Mouse (Mus musculus) heart, postnatal 0 days (tissue): ENCODE results near the gene Ankrd66. TPM values are rescaled to one million over a fixed set of nuclear protein-coding genes. Genes with fewer than 3 reads are reported as not detected.

Experiments used
- ATAC-seq: fragments of 200-750 bp; cut with Nextera tagmentation; 2 replicates; pipeline ENCODE4 v1.8.0; 2017; ENCODE audit warnings: low read depth, moderate number of reproducible peaks, moderate library complexity; ENCODE audit not compliant: insufficient read depth
- DNase-seq: peaks from one replicate; pipeline ENCODE4 v3.0.0-alpha.2; 2016; ENCODE audit warnings: low spot score
- H3K27ac ChIP-seq: fragments of 300-500 bp; sonication (generic); 2 replicates; pipeline ENCODE4 v1.5.1; 2014; ENCODE audit warnings: low read depth, mild to moderate bottlenecking
- H3K27me3 ChIP-seq: fragments of 300-500 bp; sonication (generic); 2 replicates; pipeline ENCODE4 v1.6.1; 2014; ENCODE audit warnings: low read length, mixed read lengths; ENCODE audit not compliant: control insufficient read depth, insufficient read depth
- H3K36me3 ChIP-seq: fragments of 300-500 bp; sonication (generic); replicated peaks from 2 replicates; pipeline ENCODE4 v1.6.1; 2014; ENCODE audit warnings: low read length, mixed read lengths; ENCODE audit not compliant: control insufficient read depth, insufficient read depth
- H3K4me1 ChIP-seq: fragments of 300-500 bp; sonication (generic); 2 replicates; pipeline ENCODE4 v1.6.1; 2014; ENCODE audit warnings: antibody characterized with exemption; ENCODE audit not compliant: control insufficient read depth, insufficient read depth
- H3K4me2 ChIP-seq: fragments of 300-500 bp; sonication (generic); 2 replicates; pipeline ENCODE4 v1.6.1; 2014; ENCODE audit warnings: low read depth, mild to moderate bottlenecking, low read length, moderate library complexity
- H3K4me3 ChIP-seq: fragments of 300-500 bp; sonication (generic); 2 replicates; pipeline ENCODE4 v1.5.1; 2014; ENCODE audit warnings: low read depth, low read length
- H3K9ac ChIP-seq: fragments of 300-500 bp; sonication (generic); replicated peaks from 2 replicates; pipeline ENCODE4 v1.6.1; 2014; ENCODE audit warnings: low read depth, low read length, mixed read lengths
- H3K9me3 ChIP-seq: fragments of 300-500 bp; sonication (generic); replicated peaks from 2 replicates; pipeline ENCODE4 v1.6.1; 2016; ENCODE audit warnings: low read length; ENCODE audit not compliant: control insufficient read depth
- CTCF ChIP-seq: IDR thresholded peaks from 2 replicates; pipeline ENCODE4 v1.5.1; 2016; ENCODE audit warnings: antibody characterized with exemption, control low read depth, low read depth
- EP300 ChIP-seq: IDR thresholded peaks from 2 replicates; pipeline ENCODE4 v1.6.1; 2016; ENCODE audit warnings: antibody characterized with exemption, low read depth
- WGBS: fragments of 180-500 bp; shearing (Covaris S2); extraction: QIAGEN DNeasy Blood & Tissue Kit; methylation state at CpG from one replicate; pipeline ENCODE4 v1.1.7; 2014; 5-methylcytosine and 5-hydroxymethylcytosine counted together
- polyA plus RNA-seq: library from polyadenylated mRNA; unstranded; fragments of >200 nt; fragmentation: Nextera tagmentation; extraction: Ambion mirVana; gene quantifications from 2 replicates; pipeline ENCODE4 v1.2.1, GENCODE M21; 2015
- total RNA-seq: library from RNA; depleted of rRNA; stranded (reverse); fragments of >200 nt; gene quantifications from 2 replicates; pipeline ENCODE4 v1.2.3, GENCODE M21; 2014; ENCODE audit warnings: low replicate concordance

Ankrd66 gene
- total and polyA plus RNA-seq, 2 experiments from 2014 or later = not detected

DNA sequence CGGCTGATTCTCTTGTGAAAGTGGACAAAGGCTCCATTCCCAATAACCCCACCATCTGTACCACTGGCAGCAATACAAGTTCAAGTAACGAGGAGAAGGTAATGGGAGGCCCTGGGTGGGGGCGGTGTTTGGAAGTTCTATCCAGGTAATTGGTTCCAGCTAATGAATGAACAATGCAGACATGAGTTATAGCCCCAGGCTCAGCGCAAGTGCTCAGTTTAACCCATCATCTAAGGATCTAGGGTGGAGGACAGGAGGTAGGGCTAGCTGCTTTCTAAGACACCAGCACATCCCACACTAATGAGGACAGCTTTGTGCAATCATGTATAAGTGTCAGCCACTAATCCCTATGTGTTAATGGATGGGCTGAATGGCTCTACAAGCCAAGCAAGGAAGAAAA lies 32.7 kb downstream of the Ankrd66 start:
- peaks cover 8% of the 10 kb centered on the region for H3K9me3 ChIP-seq
- no peaks in the 10 kb centered on the region for H3K36me3 ChIP-seq
- TF ChIP-seq EP300 = no peak
- no peak for TF ChIP-seq CTCF
- no peaks in the 10 kb centered on the region for H3K4me1 ChIP-seq
- ATAC-seq (no peak), DNase-seq (no peak)
- 76% methylated on average over 4 of the region's 4 CpGs for WGBS
- H3K4me3 ChIP-seq = no peak overlapping the region
- H3K9ac ChIP-seq = no peak overlapping the region
- H3K27ac ChIP-seq = no peak overlapping the region
- no peak overlapping the region for H3K4me2 ChIP-seq
- no peaks in the 10 kb centered on the region for H3K27me3 ChIP-seq

DNA sequence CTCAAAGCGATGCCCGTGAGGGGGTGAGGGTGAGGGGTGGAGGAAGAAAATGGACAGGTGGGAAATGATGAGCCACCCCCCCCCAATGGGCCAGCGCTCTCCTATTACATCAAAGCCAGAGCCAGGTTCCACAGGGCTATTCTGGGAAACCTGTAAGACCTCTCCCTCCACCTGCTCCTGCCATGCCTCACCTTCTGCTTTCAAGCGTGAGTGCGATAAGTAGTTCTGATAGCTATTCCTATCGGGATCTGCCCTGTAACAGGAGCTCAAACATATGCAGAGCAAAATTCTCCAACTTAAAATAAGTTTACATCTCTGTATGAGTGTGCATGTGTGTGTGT lies 38.9 kb downstream of the Ankrd66 start:
- WGBS = 64% methylated on average over 6 of the region's 6 CpGs
- Histone ChIP-seq H3K4me1 (no peaks in the 10 kb centered on the region), H3K27me3 (no peaks in the 10 kb centered on the region), H3K4me3 (no peak overlapping the region), H3K4me2 (no peak overlapping the region), H3K27ac (no peak overlapping the region), H3K9ac (no peak overlapping the region), H3K36me3 (no peaks in the 10 kb centered on the region), H3K9me3 (no peaks in the 10 kb centered on the region)
- DNase-seq (no peak), ATAC-seq (no peak)
- TF ChIP-seq EP300 = no peak
- no peak for TF ChIP-seq CTCF

DNA sequence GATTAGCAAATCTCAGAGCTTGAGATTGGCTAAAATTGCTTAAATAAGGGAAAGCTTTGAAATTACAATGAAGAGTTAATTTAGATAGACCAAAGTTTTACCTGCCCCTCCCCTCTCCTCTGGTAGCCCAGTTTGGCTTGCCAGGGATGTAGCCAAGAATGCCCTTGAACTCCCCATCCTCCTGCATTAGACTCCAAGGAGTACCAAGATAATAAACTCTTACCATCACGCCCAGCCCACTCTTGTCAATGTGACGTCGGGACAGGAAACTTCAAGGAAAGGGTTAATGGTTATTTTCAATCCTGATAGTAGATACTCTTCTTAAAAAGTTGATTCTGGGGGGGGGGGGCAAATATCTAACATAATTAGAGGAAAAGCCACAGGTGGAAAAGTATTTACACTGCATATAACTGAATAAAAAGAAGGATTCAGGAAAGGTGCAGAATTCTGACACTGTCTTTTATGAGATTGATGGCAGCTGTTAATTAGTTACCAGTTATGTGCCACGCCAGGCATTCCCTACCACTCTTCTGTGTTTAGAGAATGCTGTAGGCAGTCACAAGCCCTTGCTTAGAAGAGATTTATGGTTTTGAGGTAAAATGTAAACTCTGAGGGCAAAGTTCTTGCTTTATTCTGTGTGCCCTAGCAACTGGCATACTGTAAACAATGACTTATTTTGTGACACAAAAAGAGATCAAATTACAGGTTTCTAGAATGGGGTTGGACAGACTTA lies 39.4 kb downstream of the Ankrd66 start:
- no peak for DNase-seq

DNA sequence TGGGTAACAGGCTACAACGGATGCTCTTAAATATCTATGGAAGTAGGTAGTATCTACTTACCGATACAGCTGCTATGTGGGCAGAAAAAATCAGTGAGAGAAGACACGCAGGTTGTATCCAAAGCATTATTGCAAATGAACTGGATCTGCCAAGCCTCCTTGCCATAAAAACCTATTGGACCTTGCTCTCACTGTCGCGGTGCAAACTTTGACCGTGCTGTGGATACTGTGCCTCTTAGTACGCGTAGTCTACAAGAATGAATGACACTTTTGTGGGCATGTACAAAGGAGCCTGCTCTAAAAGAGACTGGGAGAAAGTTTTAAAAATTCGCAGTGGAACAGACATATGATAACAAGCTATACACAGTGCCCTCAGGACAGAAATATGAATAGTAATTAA lies 40.8 kb downstream of the Ankrd66 start, which contains the start of gene Mep1a:
TSS of gene Mep1a (minus strand) at position 221 of the 400 bp plus-strand sequence.
- no peak for ATAC-seq
- Histone ChIP-seq H3K27me3 (no peaks in the 10 kb centered on the region), H3K9ac (no peak within 1 kb of the TSS), H3K36me3 (no peaks in the 10 kb centered on the region), H3K9me3 (no peaks in the 10 kb centered on the region), H3K27ac (no peak within 1 kb of the TSS), H3K4me1 (no peaks in the 10 kb centered on the region), H3K4me2 (no peak within 1 kb of the TSS), H3K4me3 (no peak within 1 kb of the TSS)
- no peak for DNase-seq
- WGBS = 88% methylated on average over 9 of the region's 9 CpGs
- TF ChIP-seq CTCF = no peak
- no peak for TF ChIP-seq EP300

More for the DNA sequence above, 39.4 kb downstream of the Ankrd66 start:
- H3K9me3 ChIP-seq = no peaks in the 10 kb centered on the region
- H3K4me2 ChIP-seq = no peak overlapping the region
- TF ChIP-seq CTCF (no peak), EP300 (no peak)
- no peak overlapping the region for H3K9ac ChIP-seq
- 61% methylated on average over 4 of the region's 4 CpGs for WGBS
- no peaks in the 10 kb centered on the region for H3K4me1 ChIP-seq
- H3K36me3 ChIP-seq = no peaks in the 10 kb centered on the region
- H3K27ac ChIP-seq = no peak overlapping the region
- H3K4me3 ChIP-seq = no peak overlapping the region
- ATAC-seq = no peak
- no peaks in the 10 kb centered on the region for H3K27me3 ChIP-seq

DNA sequence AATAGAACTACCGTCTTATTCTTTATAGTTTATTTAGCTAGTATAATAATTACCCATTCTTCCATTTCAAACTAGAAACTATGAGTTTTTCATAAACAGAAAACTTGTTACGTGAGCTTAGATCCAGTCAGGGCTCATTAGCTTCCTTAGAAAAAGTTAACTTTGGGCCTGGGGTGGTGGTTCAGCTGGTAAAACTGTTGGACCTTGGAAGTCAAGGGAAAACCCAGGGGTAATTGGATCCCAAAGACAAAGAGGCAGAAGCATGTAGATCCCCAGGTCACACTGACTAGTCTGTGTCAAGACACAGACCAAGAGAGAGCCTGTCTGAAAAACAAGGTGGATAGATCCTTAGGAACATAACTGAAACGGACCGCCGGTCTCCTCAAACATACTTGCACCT lies 41.8 kb downstream of the Ankrd66 start:
- ATAC-seq = no peak
- H3K27ac ChIP-seq = no peak overlapping the region
- no peaks in the 10 kb centered on the region for H3K9me3 ChIP-seq
- H3K9ac ChIP-seq = no peak overlapping the region
- H3K4me1 ChIP-seq = no peaks in the 10 kb centered on the region
- 91% methylated on average over 5 of the region's 5 CpGs for WGBS
- no peak for DNase-seq
- H3K36me3 ChIP-seq = no peaks in the 10 kb centered on the region
- no peak overlapping the region for H3K4me3 ChIP-seq
- no peaks in the 10 kb centered on the region for H3K27me3 ChIP-seq
- TF ChIP-seq CTCF (no peak), EP300 (no peak)
- H3K4me2 ChIP-seq = no peak overlapping the region

DNA sequence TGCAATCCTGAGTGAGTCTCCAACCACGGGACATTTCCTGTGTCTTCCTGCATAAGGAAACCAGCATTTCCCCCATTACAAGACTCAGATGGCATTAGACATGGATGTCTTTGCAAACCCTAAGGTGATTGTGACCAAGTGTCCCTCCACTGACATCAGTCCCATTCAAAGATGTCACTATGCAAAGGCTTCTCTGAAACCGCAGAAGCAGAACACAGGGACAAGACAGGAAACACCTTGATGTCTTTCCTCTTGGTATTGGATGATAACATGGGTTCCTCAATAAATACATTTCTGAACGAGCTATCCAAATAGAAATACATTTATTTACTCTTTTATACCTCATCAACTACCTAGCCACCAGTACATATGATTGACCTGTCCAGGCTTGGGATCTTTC lies 42.2 kb downstream of the Ankrd66 start:
- Histone ChIP-seq H3K4me2 (no peak overlapping the region), H3K27ac (no peak overlapping the region), H3K4me1 (no peaks in the 10 kb centered on the region), H3K36me3 (no peaks in the 10 kb centered on the region), H3K4me3 (no peak overlapping the region), H3K9ac (no peak overlapping the region), H3K9me3 (no peaks in the 10 kb centered on the region), H3K27me3 (no peaks in the 10 kb centered on the region)
- no peak for TF ChIP-seq EP300
- no peak for TF ChIP-seq CTCF
- ATAC-seq = no peak
- WGBS = 58% methylated on average over 3 of the region's 3 CpGs
- DNase-seq = no peak
